Mouse (Mus musculus) spleen, postnatal 36 days (tissue): ENCODE measurements around the gene Efemp2.
"Not testable (repeated sequence)": the region's sequence is repeated elsewhere in the genome, so short reads cannot be mapped to it uniquely, and the experiment has no call there.

Source experiments
- DNase-seq, 2 experiments: peaks; one replicate each; pipeline ENCODE4 v3.0.0; 2022; ENCODE audit warnings: low spot score in 2 of 2, mixed read lengths in 1 of 2

Gene Efemp2

GRCm38 (mm10) chr19:5477004-5477667 is 3.4 kb downstream of the Efemp2 start:
- DNase-seq, result no peak

DNA sequence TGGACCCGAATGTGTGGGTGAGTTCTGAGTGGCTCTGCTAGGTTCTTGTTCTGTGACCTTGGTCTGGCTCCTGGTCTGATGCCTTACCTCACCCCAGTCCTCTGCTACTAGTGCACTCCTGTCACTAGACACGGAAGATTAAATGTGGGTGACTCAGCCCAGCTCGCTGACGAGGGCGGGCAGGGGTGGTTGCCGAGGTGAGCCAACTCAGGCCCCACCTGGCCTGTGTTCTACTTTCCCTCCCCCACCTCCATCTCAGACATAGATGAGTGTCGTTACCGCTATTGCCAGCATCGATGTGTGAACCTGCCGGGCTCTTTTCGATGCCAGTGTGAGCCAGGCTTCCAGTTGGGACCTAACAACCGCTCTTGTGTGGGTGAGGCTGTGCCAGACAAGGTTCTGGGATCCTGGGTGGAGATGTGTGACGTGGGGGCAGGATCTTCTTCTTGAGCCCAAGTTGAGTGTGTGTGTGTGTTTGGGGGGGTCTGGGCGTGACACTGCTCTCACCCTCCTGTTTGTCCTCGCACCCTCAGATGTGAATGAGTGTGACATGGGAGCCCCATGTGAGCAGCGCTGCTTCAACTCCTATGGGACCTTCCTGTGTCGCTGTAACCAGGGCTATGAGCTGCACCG is 4.0 kb downstream of the Efemp2 start:
- no peak for DNase-seq

GRCm38 (mm10) chr19:5480016-5480415 is 6.3 kb downstream of the Efemp2 start:
- DNase-seq, result no peak

- DNase-seq, result no peak
These were observed 7.6 kb downstream of the Efemp2 start for GRCm38 (mm10) chr19:5481398-5481797.

DNA sequence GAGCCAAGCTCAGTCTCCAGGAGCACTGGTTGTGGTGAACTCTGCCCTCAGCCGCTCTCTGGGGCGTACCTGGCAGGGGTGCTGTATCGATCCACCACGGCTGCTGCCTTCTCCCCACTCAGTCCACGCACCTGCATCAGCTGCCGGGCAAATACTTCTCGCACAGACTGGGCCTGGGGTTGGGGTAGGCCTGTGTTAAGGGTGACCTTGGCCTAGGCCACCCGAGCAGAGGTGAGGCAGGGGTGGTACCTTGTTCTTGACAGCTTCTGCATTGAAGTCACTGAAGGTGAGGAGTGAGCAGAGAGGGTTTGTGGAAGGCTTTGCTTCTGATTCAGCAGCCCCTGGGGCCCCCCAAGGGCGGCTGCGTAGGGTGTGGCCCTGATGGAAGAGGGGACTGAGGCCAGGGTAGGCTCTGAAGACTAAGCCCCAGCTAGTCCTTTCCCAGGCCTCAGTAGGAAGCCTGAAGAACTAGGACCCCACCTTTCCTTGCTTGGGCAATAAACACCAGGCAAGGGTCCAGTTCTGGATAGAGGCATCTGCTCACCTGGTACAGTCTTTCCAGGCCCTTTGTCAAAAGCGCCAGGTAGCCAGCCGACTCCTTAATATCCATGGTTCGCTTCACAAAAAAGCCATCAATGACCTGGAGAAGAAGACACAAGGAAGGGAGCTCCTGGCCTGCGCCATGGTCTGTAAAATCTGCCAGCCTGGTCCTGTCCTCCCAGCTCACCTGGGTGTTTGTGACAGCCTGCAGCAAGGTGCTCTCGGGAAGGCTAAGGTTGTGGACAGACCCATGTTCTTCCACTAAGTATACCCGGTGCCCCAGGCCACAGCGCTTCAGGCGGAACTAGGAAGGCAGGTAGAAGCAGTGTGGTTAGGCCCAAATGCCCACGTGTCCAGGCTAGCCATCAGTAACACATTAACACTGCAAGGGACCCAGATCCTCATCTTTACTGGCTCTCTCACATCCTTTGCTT is 9.9 kb downstream of the Efemp2 start:
- DNase-seq, result no peak

DNA sequence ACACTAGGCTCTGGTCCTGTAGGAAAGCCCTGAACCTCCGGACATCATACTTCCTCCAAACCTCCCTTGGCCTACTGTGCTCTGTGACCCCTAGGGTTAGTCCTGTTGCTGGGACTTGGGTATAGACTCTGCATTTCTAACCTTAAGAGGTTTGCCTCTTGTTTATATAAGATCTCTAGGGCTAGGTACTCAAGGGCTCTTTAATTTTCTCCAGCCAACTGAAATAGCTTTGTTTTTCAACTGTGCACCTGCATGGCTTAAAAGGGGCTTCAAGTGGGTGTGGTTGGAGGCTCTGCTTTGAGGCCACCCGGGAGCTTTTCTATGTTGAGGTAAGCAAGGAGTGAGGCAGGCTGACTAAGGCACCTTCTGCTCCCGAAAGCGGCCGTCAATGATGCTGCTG is 10.7 kb downstream of the Efemp2 start:
- DNase-seq, result no peak

DNA sequence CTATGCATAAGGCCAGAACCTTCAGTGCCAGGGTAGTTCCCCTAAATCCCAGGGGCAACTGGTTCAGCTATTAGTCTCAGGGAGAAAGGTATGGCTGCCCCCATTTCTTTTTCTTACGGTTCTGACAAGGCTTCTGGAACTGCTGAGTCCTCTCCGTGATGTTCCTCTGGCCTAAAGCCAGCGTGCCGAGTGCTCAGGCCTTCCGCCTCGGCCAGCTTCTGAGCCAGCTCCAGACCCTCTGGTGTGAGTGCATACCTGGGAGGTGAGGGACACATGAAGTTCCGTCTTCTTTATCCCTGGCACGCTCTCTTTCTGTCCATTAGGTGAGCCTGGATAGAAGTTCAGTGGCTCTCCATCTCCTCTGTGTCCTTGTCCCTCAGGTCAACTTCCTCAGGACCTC is 11.6 kb downstream of the Efemp2 start:
- DNase-seq, result no peak

GRCm38 (mm10) chr19:5485821-5486220 is 12.1 kb downstream of the Efemp2 start:
- DNase-seq, result no peak

- no peak for DNase-seq
These were observed 12.5 kb downstream of the Efemp2 start for GRCm38 (mm10) chr19:5486286-5486685.

GRCm38 (mm10) chr19:5486771-5487170 is 13.0 kb downstream of the Efemp2 start:
- DNase-seq, result no peak

GRCm38 (mm10) chr19:5487768-5488550 is 14.2 kb downstream of the Efemp2 start, which contains the start of gene Mus81:
Gene Mus81, minus strand, starts transcription at chr19:5488402.
- peak; percentile 97 to 98 for DNase-seq

- peak; percentile 98 to 99 for DNase-seq
These were observed 15.3 kb downstream of the Efemp2 start for GRCm38 (mm10) chr19:5488878-5489571.

DNA sequence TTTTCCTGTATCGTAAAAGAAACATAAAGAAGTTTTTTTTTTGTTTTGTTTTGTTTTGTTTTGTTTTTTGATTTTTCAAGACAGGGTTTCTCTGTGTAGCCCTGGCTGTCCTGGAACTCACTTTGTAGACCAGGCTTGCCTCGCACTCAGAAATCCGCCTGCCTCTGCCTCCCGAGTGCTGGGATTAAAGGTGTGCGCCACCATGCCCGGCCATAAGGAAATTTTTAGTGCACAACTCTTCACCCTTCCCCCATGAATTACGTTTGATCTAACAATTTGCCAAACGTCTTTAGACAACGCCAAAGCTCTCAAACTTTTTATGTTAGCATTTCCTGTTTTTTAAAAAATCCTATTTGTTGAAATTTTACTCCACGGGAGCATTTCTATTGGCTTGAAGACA is 16.0 kb downstream of the Efemp2 start:
- not testable (repeated sequence) for DNase-seq

- peak; percentile 97 for DNase-seq
These were observed 16.7 kb downstream of the Efemp2 start, which contains the start of gene Cfl1 for GRCm38 (mm10) chr19:5490313-5490897. Gene Cfl1, plus strand, starts transcription at chr19:5490455.

DNA sequence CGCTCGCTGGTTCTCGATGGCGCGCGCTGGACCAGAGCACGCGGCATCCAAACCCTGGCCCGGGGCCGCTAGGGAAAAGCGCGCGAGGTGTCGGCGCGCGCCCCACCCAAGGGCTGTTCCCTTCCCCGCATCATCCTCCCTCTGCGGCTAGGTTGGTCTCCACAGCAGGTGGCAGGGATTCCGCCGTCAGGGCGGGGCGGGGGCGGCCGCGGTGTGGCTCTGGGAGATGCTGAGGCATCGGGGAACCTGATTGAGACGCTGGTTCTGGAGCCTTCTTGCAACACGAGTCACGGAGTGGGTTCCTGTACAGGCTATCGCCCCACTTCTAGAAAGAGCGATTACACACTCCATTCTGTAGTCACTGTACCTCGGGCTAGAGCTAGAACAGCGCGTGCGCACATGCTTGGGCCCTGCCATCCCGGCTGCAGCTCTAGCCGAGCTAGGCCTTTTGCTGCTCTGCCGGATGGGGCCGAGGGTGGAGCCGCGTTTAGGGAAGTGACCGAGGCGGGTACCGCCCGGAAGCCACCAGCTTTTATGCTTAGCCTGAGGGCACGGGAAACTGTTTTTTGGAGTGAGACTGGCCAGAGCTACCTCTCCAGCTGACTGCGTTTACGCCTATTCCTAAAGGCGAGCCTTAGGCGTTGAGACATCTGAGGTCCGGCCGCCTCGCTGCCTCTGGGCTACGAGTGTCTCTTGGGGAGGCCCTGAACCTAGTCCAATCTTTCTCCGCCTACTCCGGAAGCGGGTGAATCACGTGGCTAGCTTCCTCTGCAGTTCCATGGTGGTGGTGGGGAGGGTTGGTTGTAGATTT is 17.3 kb downstream of the Efemp2 start:
- DNase-seq, result peak; percentile 90 to 91

DNA sequence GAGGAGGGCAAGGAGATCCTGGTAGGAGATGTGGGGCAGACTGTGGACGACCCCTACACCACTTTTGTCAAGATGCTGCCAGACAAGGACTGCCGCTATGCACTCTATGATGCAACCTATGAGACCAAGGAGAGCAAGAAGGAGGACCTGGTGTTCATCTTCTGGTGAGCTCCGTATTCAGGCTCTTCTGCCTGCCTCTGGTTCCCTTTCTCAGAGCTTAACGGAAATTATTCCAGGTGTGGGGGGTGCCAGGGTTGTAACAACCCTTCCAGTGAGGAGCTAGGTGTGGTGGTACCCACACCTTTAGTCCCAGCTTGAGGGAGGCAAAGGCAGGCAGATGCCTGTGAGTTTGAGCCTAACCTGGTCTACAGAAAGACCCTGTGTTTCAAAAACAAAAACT is 18.9 kb downstream of the Efemp2 start:
- no peak for DNase-seq

DNA sequence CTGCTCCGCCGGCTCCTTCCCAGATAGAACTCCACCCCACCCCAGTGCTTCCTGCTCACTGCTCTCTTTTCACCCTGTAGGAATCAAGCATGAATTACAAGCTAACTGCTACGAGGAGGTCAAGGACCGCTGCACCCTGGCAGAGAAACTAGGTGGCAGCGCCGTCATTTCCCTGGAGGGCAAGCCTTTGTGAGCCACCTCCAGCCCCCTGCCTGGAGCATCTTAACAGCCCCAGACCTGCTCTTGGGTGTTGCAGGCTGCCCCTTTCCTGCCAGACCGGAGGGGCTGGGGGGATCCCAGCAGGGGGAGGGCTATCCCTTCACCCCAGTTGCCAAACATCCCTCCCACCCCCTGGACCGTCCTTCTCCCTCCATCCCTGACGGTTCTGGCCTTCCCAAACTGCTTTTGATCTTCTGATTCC is 19.6 kb downstream of the Efemp2 start:
- DNase-seq, result not testable (repeated sequence)

GRCm38 (mm10) chr19:5494314-5494713 is 20.6 kb downstream of the Efemp2 start:
- no peak for DNase-seq

DNA sequence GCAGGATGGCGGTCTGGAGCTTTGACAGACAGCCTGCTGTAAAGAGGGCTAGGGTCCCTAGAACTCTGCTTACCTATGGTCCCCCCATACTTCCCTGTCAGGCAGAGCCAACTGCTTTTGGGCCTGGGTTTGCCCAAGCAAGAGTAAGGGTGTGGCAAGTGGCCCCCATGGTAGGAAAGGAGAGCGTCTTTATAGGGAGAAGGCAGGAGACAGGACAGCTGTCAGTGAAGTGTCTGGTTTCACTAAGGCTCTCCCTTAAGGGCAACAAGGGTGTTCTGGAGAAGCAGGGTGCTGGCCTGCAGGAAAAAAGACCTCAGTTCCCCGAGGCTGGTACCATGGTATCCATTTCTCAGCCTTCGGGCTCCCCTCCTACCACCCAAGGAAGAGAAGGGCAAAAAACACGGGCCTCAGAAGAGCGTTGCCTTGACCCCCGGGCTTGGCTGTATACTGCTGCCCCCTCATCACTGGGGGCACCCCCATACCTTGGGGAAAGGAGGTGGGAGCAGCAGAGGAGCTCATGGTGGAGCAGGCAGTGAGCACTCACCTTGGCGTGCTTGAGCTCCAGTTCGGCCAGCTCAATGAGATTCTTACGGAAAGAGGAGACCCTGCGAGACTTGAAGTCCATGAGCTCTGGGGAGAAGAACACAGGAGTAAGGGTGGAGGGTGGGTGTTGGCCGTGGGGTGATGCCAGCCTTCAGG is 21.7 kb downstream of the Efemp2 start:
- DNase-seq, result no peak
